Mouse (Mus musculus): Measurements from ENCODE around the gene Gm5127. TPM values are rescaled to one million over a fixed set of nuclear protein-coding genes. Genes with fewer than 3 reads are reported as not detected.
A peak's percentile ranks its signal among the peaks of the same experiment; 100 is the strongest.

Gm5127 gene
- 0.65 and 1.1 TPM in 2 replicates for polyA plus RNA-seq (2016; fragmentation: Nextera tagmentation; extraction: Ambion mirVana)

- H3K36me3 ChIP-seq = no peaks in the 10 kb centered on the region
- H3K9me3 ChIP-seq (replicated peaks) = no peaks in the 10 kb centered on the region
- no peak within 1 kb of the TSS for H3K4me3 ChIP-seq
- H3K4me1 ChIP-seq = peaks cover 12% of the 10 kb centered on the region
- no peak for DNase-seq (ENCODE audit: low spot score)
- 33% methylated on average over 3 of the region's 3 CpGs for WGBS
- peak within 1 kb of the TSS; percentile 19; the same call in 1 of the 2 replicates for H3K27ac ChIP-seq
- peaks cover 14% of the 10 kb centered on the region; the same call in 1 of the 2 replicates for H3K27me3 ChIP-seq (ENCODE audit: low read depth, poor library complexity, severe bottlenecking)
Measured at GRCm38 (mm10) chrX:106582886-106583285, at the start of gene Gm5127. TSS of gene Gm5127 (plus strand) at chrX:106583186.

- H3K4me1 ChIP-seq = no peaks in the 10 kb centered on the region
- H3K36me3 ChIP-seq = no peaks in the 10 kb centered on the region
- H3K9me3 ChIP-seq (replicated peaks) = no peaks in the 10 kb centered on the region
- no peak overlapping the region for H3K4me3 ChIP-seq
- 34% methylated on average over 3 of the region's 3 CpGs for WGBS
- H3K27me3 ChIP-seq (ENCODE audit: low read depth, poor library complexity, severe bottlenecking) = no peaks in the 10 kb centered on the region
- no peak overlapping the region for H3K27ac ChIP-seq
- DNase-seq (ENCODE audit: low spot score) = no peak
Measured at GRCm38 (mm10) chrX:106536359-106536758, 46.6 kb upstream of the Gm5127 start.

- Histone ChIP-seq H3K4me3 (no peak overlapping the region), H3K27ac (no peak overlapping the region), H3K27me3 (ENCODE audit: low read depth, poor library complexity, severe bottlenecking) (no peaks in the 10 kb centered on the region), H3K9me3 (replicated peaks) (no peaks in the 10 kb centered on the region), H3K36me3 (no peaks in the 10 kb centered on the region), H3K4me1 (no peaks in the 10 kb centered on the region)
- no peak for DNase-seq (ENCODE audit: low spot score)
- WGBS = 74% methylated on average over 2 of the region's 2 CpGs
Measured at GRCm38 (mm10) chrX:106555457-106555856, 27.5 kb upstream of the Gm5127 start.

GRCm38 (mm10) chrX:106578966-106579365 is 4.0 kb upstream of the Gm5127 start:
- Histone ChIP-seq H3K27me3 (ENCODE audit: low read depth, poor library complexity, severe bottlenecking) (peaks cover 13% of the 10 kb centered on the region), H3K36me3 (no peaks in the 10 kb centered on the region), H3K9me3 (replicated peaks) (no peaks in the 10 kb centered on the region), H3K4me3 (no peak overlapping the region), H3K4me1 (peaks cover 11% of the 10 kb centered on the region), H3K27ac (no peak overlapping the region)
- DNase-seq (ENCODE audit: low spot score) = peak; percentile 50
- 19% methylated on average over 3 of the region's 3 CpGs for WGBS

- DNase-seq (ENCODE audit: low spot score) = no peak
- Histone ChIP-seq H3K4me1 (peaks cover 12% of the 10 kb centered on the region), H3K9me3 (replicated peaks) (no peaks in the 10 kb centered on the region), H3K4me3 (no peak overlapping the region), H3K36me3 (no peaks in the 10 kb centered on the region), H3K27ac (no peak overlapping the region), H3K27me3 (ENCODE audit: low read depth, poor library complexity, severe bottlenecking) (peaks cover 12% of the 10 kb centered on the region; the same call in 1 of the 2 replicates)
Measured at GRCm38 (mm10) chrX:106580410-106580809, 2.6 kb upstream of the Gm5127 start.

GRCm38 (mm10) chrX:106582197-106582596 is 789 bp upstream of the Gm5127 start:
- no peak for DNase-seq (ENCODE audit: low spot score)
- Histone ChIP-seq H3K36me3 (no peaks in the 10 kb centered on the region), H3K27me3 (ENCODE audit: low read depth, poor library complexity, severe bottlenecking) (peaks cover 12% of the 10 kb centered on the region; the same call in 1 of the 2 replicates), H3K9me3 (replicated peaks) (no peaks in the 10 kb centered on the region), H3K4me1 (peaks cover 12% of the 10 kb centered on the region), H3K27ac (peak overlapping the region; percentile 19; the same call in 1 of the 2 replicates), H3K4me3 (no peak overlapping the region)
- 21% methylated on average over 2 of the region's 2 CpGs for WGBS

- no peak overlapping the region for H3K4me3 ChIP-seq
- H3K9me3 ChIP-seq (replicated peaks) = no peaks in the 10 kb centered on the region
- no peaks in the 10 kb centered on the region for H3K4me1 ChIP-seq
- peaks cover 31% of the 10 kb centered on the region; the same call in 1 of the 2 replicates for H3K27me3 ChIP-seq (ENCODE audit: low read depth, poor library complexity, severe bottlenecking)
- no peak overlapping the region for H3K27ac ChIP-seq
- no peak for DNase-seq (ENCODE audit: low spot score)
- H3K36me3 ChIP-seq = no peaks in the 10 kb centered on the region
Measured at GRCm38 (mm10) chrX:106593914-106594313, 10.9 kb downstream of the Gm5127 start.

- Histone ChIP-seq H3K9me3 (replicated peaks) (no peaks in the 10 kb centered on the region), H3K36me3 (no peaks in the 10 kb centered on the region), H3K4me3 (no peak overlapping the region), H3K27me3 (ENCODE audit: low read depth, poor library complexity, severe bottlenecking) (peaks cover 24% of the 10 kb centered on the region; the same call in 1 of the 2 replicates), H3K4me1 (no peaks in the 10 kb centered on the region), H3K27ac (no peak overlapping the region)
- DNase-seq (ENCODE audit: low spot score) = no peak
- WGBS = 85% methylated on average over 1 of the region's 1 CpGs
Measured at GRCm38 (mm10) chrX:106595904-106596303, 12.9 kb downstream of the Gm5127 start.

GRCm38 (mm10) chrX:106602574-106603258 is 19.7 kb downstream of the Gm5127 start:
- Histone ChIP-seq H3K27ac (peak overlapping the region; percentile 71), H3K27me3 (ENCODE audit: low read depth, poor library complexity, severe bottlenecking) (peaks cover 38% of the 10 kb centered on the region), H3K4me3 (peak overlapping the region; percentile 33), H3K9me3 (replicated peaks) (no peaks in the 10 kb centered on the region), H3K4me1 (peaks cover 14% of the 10 kb centered on the region), H3K36me3 (no peaks in the 10 kb centered on the region)
- 10% methylated on average over 9 of the region's 9 CpGs for WGBS
- DNase-seq (ENCODE audit: low spot score) = peak; percentile 29

- whole genome bisulfite sequencing = 16% methylated on average over 6 of the region's 6 CpGs
- Histone ChIP-seq H3K4me3 (peak within 1 kb of the TSS; percentile 33), H3K27me3 (ENCODE audit: low read depth, poor library complexity, severe bottlenecking) (peaks cover 41% of the 10 kb centered on the region), H3K36me3 (no peaks in the 10 kb centered on the region), H3K9me3 (replicated peaks) (no peaks in the 10 kb centered on the region), H3K4me1 (peaks cover 14% of the 10 kb centered on the region), H3K27ac (peak within 1 kb of the TSS; percentile 71)
- no peak for DNase-seq (ENCODE audit: low spot score)
Measured at GRCm38 (mm10) chrX:106603386-106603785, 20.4 kb downstream of the Gm5127 start, which contains the start of gene Cysltr1. TSS of gene Cysltr1 (minus strand) at chrX:106603679.

GRCm38 (mm10) chrX:106622512-106622911 is 39.5 kb downstream of the Gm5127 start:
- DNase-seq (ENCODE audit: low spot score) = no peak
- WGBS = 88% methylated on average over 1 of the region's 1 CpGs
- Histone ChIP-seq H3K9me3 (replicated peaks) (no peaks in the 10 kb centered on the region), H3K4me1 (no peaks in the 10 kb centered on the region), H3K36me3 (no peaks in the 10 kb centered on the region), H3K27me3 (ENCODE audit: low read depth, poor library complexity, severe bottlenecking) (no peaks in the 10 kb centered on the region), H3K4me3 (no peak overlapping the region), H3K27ac (no peak overlapping the region)

- Histone ChIP-seq H3K27me3 (ENCODE audit: low read depth, poor library complexity, severe bottlenecking) (no peaks in the 10 kb centered on the region), H3K9me3 (replicated peaks) (no peaks in the 10 kb centered on the region), H3K27ac (no peak overlapping the region), H3K4me1 (no peaks in the 10 kb centered on the region), H3K36me3 (no peaks in the 10 kb centered on the region), H3K4me3 (no peak overlapping the region)
- no peak for DNase-seq (ENCODE audit: low spot score)
- WGBS = 35% methylated on average over 3 of the region's 3 CpGs
Measured at GRCm38 (mm10) chrX:106623667-106624066, 40.7 kb downstream of the Gm5127 start.

GRCm38 (mm10) chrX:106628514-106628913 is 45.5 kb downstream of the Gm5127 start:
- H3K9me3 ChIP-seq (replicated peaks) = no peaks in the 10 kb centered on the region
- H3K4me3 ChIP-seq = no peak overlapping the region
- H3K36me3 ChIP-seq = no peaks in the 10 kb centered on the region
- no peaks in the 10 kb centered on the region for H3K4me1 ChIP-seq
- no peak overlapping the region for H3K27ac ChIP-seq
- no peak for DNase-seq (ENCODE audit: low spot score)
- 86% methylated on average over 1 of the region's 1 CpGs for WGBS
- H3K27me3 ChIP-seq (ENCODE audit: low read depth, poor library complexity, severe bottlenecking) = no peaks in the 10 kb centered on the region
